Mouse (Mus musculus): ENCODE measurements around the gene Tinag. TPM values are rescaled to one million over a fixed set of nuclear protein-coding genes. Genes with fewer than 3 reads are reported as not detected.
"Not testable (repeated sequence)": the region's sequence is repeated elsewhere in the genome, so short reads cannot be mapped to it uniquely, and the experiment has no call there.

Tinag gene
- under 1 TPM; 0.26 to 0.27 TPM for total RNA-seq (2021)
- long read RNA-seq, experiment 1 = 0 reads
- long read RNA-seq, experiment 2, partial matches to known transcripts = 0 of 1 reads
- long read RNA-seq, experiment 2, other reads (novel, unspliced or antisense) = 1 of 1 reads

DNA sequence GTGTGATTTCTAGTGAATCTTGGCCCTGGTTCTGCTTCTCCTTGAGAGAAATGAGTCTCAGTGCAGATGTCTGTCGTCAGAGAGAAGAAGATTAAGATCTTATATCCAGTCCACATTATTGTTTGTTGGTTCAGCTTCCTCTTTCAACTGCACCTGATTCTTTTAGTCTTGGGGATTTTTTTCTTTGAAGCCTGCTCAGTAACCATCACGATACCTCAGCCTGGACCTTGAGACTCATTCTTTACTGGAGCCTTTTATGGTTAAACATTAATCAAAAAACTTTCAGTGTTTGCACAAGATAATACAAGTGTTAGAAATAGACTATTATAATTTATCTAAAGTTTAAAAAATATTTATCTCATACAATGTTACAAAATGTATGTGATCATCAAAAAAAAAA is at the start of gene Tinag:
Tinag (minus strand) TSS at position 210 of the 400 bp plus-strand sequence.
- intact Hi-C loops (cut with DNase I) = no loop called here
- TF ChIP-seq CTCF (IDR thresholded peaks at IDR 0.05) = no peak
- Histone ChIP-seq H3K4me3 (no peak within 1 kb of the TSS), H3K27ac (no peak within 1 kb of the TSS)
- no peak for DNase-seq (ENCODE audit: extremely low spot score in 1 of 2, low spot score in 2 of 2)

DNA sequence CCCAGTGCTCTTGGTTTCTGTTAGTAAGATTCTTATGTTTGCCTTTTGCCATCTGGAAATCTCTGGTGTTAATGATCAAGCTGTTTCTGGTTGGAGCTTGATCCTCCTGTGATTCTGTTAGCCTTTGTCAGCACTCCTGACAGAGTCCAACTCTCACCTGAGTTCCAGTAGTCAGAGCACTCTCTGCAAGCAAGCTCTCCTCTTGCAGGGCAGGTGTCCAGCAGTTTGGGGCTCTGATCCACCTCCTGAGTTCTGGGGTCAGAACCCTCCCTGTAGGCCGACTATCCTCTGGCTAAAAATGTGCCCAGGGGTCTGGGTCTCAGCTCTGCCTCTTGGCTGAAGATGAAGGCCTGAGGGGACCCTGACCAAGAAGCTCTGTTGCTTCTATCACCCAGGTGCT is 37.6 kb upstream of the Tinag start:
- H3K27ac ChIP-seq; DNase-seq (ENCODE audit: extremely low spot score in 1 of 2, low spot score in 2 of 2); intact Hi-C loops (cut with DNase I); H3K4me3 ChIP-seq: not testable (repeated sequence)

DNA sequence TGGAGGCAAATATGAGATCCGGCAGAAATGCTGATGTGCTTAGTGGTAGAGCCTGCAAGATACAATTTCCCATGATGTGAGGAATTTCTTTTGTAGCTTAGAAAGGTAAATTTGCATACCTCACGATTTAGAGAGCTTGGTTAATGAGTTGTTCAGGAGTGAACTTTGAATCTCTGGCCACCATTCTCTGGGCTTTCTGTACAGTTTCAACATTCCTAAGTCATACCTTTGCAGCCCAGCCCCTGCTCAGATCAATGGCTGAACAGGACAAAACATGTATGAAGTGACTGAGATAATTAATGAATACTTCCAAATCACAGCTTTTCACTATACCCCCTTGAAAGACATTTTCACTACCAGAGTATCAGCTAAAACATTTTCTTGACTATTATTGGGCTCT is 26.1 kb upstream of the Tinag start:
- H3K4me3 ChIP-seq = no peak overlapping the region
- intact Hi-C loops (cut with DNase I) = no loop called here
- no peak for DNase-seq (ENCODE audit: extremely low spot score in 1 of 2, low spot score in 2 of 2)
- no peak for TF ChIP-seq CTCF (IDR thresholded peaks at IDR 0.05)
- no peak overlapping the region for H3K27ac ChIP-seq

DNA sequence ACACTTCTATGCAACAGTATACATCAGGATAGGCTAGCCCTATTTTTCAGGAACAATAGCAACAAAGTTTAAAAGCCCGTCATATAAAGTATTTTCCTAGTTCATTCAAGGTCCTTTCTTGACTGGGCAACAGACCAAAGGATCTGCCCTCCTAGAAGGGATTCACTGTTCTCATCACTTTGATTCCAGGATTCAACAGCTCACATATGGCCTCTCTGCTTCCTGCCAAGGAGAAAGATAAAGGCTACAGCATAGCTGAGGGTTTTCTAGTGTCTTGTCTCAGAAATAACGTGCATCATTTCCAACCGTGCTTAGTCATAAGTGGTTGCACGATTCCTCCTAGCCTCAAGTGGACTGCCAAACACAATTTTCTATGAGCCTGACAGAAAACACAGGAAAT is 11.0 kb upstream of the Tinag start:
- no peak for DNase-seq (ENCODE audit: extremely low spot score in 1 of 2, low spot score in 2 of 2)
- Histone ChIP-seq H3K27ac (no peak overlapping the region), H3K4me3 (no peak overlapping the region)
- TF ChIP-seq CTCF (IDR thresholded peaks at IDR 0.05) = no peak
- intact Hi-C loops (cut with DNase I) = no loop called here

DNA sequence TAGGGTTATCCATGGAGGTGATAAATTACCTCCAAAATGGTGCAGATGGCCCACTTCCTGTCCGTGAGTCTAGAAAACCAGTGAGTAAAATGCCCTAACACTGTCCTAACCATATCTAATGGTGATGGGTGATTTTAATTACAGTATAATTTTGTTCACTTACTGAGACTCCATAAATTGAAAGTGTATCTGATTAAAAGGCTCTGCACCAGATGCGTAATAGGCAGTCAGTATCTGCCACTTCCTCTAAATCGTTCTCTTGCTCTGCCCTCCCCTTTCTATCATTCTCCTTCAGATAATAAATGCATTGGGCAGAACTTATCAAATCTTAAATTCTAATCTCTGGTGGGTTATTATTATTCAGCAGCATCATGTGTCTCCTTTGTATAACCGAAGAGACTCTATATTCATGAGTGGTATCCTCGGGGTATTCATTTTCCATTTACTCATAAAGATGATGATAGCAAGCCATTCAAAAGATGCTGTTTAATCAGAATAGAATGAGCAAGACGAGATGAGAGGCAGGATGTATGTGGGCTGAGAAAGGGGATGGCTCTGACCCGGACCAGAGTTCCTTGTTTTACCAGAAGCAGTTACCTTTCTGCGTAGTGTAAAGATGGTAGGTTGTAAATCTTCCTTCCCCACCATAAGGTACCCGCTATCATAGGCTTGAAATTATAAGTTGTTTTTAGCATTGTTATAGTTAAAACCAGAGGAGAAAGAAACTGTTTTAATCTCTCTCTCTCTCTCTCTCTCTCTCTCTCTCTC is 9.0 kb upstream of the Tinag start:
- H3K4me3 ChIP-seq = no peak overlapping the region
- intact Hi-C loops (cut with DNase I) = no loop called here
- no peak for TF ChIP-seq CTCF (IDR thresholded peaks at IDR 0.05)
- no peak overlapping the region for H3K27ac ChIP-seq
- DNase-seq (ENCODE audit: extremely low spot score in 1 of 2, low spot score in 2 of 2) = no peak

DNA sequence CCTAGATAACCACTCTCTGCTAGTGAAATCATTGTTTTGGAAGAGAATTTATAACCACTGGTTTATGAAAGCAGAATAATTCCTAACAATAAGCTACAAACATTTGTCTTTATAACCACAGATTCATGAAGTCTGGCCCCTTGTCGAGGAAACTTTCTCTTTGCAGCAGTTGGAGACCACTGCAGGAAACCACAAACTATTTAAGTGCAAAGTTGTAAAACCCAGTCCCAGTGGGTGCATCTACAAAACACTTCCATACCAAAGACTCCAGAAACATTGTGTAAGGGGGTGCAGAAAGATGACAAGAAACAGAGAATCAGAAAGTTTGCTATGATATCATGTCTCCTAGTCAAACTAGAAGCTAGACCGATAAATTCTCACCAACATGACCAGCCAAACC is 5.8 kb upstream of the Tinag start:
- Histone ChIP-seq H3K27ac (no peak overlapping the region), H3K4me3 (no peak overlapping the region)
- intact Hi-C loops (cut with DNase I) = no loop called here
- no peak for DNase-seq (ENCODE audit: extremely low spot score in 1 of 2, low spot score in 2 of 2)
- no peak for TF ChIP-seq CTCF (IDR thresholded peaks at IDR 0.05)

DNA sequence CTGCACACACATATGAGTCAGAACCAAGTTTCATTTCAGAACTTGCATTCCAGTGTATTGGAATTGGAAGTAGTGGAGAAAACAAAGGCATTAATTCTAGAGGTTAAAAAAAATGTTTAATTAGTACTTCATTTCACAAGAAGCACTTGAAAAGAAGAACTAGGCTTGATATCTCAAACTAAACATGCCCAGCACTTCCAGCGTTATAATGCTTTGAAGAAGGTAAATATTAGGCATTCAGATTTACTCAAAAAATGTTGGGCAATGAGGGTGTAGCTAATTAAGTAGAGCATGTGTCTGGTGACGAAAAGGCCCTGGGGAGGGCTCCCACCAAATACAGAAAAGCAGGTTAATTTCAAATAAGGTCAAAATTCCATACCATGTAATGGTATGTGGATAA is 4.1 kb upstream of the Tinag start:
- intact Hi-C loops (cut with DNase I) = no loop called here
- TF ChIP-seq CTCF (IDR thresholded peaks at IDR 0.05) = no peak
- DNase-seq (ENCODE audit: extremely low spot score in 1 of 2, low spot score in 2 of 2) = no peak

DNA sequence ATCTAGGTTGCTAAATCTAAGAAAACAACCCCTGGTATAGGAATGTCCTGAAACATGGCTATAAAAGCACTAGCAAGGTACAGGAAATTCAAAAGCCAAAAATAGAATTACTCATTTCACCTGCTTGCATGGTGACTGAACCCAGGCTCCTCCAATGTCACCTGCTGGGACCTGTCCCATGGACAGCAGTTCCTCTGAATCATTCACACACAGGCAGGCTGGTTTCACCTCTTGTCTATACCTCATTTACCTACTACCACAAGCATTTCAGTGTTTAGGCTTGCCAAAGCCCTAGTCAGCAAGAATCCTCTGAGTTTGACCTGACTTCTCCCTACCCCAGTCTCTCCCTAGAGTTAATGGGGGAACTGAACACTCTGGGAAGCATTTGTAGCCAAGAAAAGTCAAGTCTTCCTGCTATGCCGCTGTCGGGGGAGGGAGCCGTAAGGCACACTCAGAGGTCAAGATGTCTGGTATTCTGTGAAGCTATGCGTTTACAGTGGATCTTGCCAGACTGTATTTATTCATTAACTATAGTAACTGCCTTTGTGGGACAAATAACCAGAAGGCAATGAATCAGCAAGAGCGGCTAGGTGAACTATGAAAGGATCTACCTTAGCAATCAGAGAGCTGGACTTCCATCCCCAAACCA is 597 bp upstream of the Tinag start:
- H3K27ac ChIP-seq = no peak overlapping the region
- no peak for DNase-seq (ENCODE audit: extremely low spot score in 1 of 2, low spot score in 2 of 2)
- intact Hi-C loops (cut with DNase I) = no loop called here
- no peak for TF ChIP-seq CTCF (IDR thresholded peaks at IDR 0.05)
- H3K4me3 ChIP-seq = no peak overlapping the region

More for the DNA sequence above, 4.1 kb upstream of the Tinag start:
- H3K27ac ChIP-seq = no peak overlapping the region
- H3K4me3 ChIP-seq = no peak overlapping the region

DNA sequence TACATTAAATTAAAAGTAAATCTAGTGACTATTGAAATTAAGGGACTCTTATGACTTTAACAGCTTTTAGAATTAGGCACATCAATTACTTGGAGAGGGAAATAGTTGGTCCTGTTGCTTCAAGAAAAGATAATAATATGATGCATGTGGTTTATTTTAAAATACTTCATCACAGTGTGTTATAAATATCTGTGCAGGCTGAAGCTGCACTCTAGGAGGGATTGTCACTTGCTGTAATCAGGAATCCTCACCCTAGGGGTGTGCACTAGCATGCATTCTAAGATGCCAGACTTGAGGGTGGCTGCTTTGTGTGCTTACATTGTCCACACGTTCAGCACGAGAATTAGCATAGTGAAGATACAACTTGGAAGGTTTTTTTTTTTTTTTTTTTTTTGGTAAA is 10.2 kb downstream of the Tinag start:
- intact Hi-C loops (cut with DNase I) = no loop called here
- no peak for TF ChIP-seq CTCF (IDR thresholded peaks at IDR 0.05)
- Histone ChIP-seq H3K27ac (no peak overlapping the region), H3K4me3 (no peak overlapping the region)
- no peak for DNase-seq (ENCODE audit: extremely low spot score in 1 of 2, low spot score in 2 of 2)

DNA sequence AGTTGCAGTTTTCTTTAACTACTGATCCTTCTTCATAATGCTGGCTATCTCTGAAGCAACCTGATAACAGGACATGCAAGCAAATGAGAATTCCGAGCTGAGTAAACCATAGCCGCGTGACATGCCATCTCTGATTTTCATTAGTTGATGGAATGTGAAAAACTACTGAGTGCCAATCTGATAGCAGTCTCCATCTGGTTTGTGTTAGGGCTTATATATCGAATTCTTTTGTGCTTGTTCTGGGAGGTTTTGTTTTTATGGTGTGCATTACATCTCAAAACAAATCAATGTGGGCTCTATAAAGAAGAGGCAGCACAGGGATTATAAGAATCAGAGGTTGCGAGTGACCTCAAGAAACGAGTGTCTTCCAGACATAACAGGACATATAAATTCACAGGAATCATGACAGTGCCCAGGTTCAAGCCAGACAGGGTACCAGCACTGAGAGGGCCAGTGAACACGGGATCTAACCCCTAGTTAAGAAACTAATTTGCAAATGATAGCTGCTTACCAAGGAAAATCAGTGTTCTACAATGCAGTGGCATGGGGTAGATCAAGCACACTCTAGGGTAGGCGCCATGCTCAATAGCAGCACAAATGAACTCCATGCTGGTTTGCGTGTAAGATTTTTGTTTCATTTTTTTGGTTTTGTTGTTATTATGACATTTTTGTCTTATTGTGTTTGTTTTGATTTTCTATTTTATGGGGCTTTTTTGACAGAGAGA is 13.0 kb downstream of the Tinag start:
- TF ChIP-seq CTCF (IDR thresholded peaks at IDR 0.05) = no peak
- no peak for DNase-seq (ENCODE audit: extremely low spot score in 1 of 2, low spot score in 2 of 2)
- Histone ChIP-seq H3K27ac (no peak overlapping the region), H3K4me3 (no peak overlapping the region)
- intact Hi-C loops (cut with DNase I) = no loop called here

DNA sequence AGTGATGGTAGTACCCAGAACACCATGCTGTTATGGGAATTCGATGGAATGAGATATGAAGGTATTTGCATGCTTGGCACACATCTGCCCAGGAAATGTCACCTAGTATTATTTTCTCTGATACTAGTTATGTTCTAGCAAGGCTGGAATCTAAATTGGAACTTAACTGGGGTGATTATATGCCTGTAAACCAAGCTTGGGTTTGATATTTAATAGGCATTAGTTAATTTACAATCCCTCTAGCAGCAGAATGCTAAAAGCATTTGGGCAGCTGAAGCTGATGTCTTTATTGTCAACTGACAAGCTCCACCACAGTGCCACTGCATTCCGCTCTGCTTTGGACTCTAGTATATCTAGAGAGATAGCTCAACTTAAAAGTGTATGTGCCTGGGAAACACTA is 20.3 kb downstream of the Tinag start:
- no peak for DNase-seq (ENCODE audit: extremely low spot score in 1 of 2, low spot score in 2 of 2)
- TF ChIP-seq CTCF (IDR thresholded peaks at IDR 0.05) = no peak
- intact Hi-C loops (cut with DNase I) = no loop called here
- Histone ChIP-seq H3K4me3 (no peak overlapping the region), H3K27ac (no peak overlapping the region)

DNA sequence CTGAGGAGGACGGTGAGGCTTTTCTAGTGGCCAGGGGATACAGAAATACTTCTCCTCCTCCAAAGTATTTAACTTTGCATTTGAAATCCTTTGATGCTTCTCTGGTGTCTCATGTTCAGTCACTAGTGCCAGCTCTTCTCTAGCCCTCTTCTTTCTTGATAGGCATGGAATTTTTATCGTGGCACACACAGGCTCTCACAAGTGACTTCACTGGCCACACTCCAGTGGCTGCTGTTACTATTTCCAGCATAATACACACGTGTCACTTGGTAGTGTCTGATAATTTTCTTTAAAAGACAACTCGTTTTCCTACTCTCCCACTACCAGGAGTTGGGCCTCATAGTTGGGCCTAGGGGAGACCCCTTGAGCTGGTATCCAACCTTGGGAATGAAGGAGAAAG is 26.7 kb downstream of the Tinag start:
- H3K4me3 ChIP-seq = no peak overlapping the region
- TF ChIP-seq CTCF (IDR thresholded peaks at IDR 0.05) = no peak
- no peak overlapping the region for H3K27ac ChIP-seq
- intact Hi-C loops (cut with DNase I) = no loop called here
- no peak for DNase-seq (ENCODE audit: extremely low spot score in 1 of 2, low spot score in 2 of 2)

All from left cerebral cortex, adult 2 months (tissue).